Mouse (Mus musculus) Muller cell, postnatal 12 days (primary cell): ENCODE measurements at regions not wholly inside any gene's neighbourhood (a gene's known extent, or its start where the extent isn't known, plus 50 kb on each side); places are given as distances from the start of the nearest gene placed in this dataset.
A peak's percentile ranks its signal among the peaks of the same experiment; 100 is the strongest.

Experiments used
- DNase-seq: peaks from one replicate; pipeline ENCODE4 v3.0.0-alpha.2; 2015; ENCODE audit errors: inconsistent ontology term

GRCm38 (mm10) chr16:93533205-93533604 lies 70.7 kb downstream of the Setd4 start:
- no peak for DNase-seq

GRCm38 (mm10) chr16:93531937-93532336 lies 71.9 kb downstream of the Setd4 start:
- DNase-seq: no peak

DNA sequence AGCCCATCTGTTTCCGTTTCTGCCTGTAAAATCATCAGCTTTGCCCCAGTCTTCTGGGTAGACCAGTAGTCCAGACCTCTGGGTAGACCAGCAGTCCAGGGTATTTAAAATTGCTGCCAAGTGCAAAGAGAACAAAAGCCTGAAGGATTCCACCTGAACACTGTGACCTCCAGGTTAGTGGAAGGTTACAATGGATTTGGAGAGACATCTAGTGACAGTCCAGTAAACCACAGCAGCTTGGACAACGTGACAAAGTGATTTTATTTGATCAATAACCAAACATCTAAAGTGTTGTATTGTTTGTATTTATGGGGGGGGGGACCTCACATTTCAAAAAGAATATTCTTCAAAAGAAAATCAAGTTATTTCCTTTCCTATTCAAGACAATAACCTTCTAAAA lies 81.4 kb downstream of the Setd4 start:
- DNase-seq: no peak

- DNase-seq: peak; percentile 5
These were observed 83.4 kb downstream of the Setd4 start for GRCm38 (mm10) chr16:93520481-93520880.

GRCm38 (mm10) chr16:93518620-93519019 lies 85.2 kb downstream of the Setd4 start:
- no peak for DNase-seq

- DNase-seq: peak; percentile 9
These were observed 87.1 kb downstream of the Setd4 start for GRCm38 (mm10) chr16:93516793-93517192.

DNA sequence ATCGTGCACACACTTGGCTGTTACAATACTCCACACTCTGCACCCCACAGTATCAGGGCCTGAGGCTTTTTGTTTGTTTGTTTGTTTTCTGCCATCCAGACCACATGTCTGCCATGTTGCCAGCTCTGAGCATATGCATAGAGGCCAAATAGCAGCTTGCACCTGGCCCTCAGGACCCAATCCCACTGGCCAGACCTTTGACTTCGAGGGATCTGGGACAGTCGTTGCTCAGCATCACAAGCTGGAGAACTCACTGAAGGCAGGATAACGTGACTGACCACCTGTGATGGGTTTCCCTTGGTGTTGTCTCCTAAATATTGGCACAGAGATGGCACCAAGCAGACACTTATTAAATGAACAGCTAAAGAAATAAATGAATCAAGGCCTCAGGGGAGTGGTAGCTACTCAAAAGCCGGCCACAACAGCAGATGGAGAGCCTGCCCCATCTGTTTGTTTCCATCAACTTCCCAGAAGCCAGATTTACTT lies 88.4 kb downstream of the Setd4 start:
- DNase-seq: no peak

- no peak for DNase-seq
These were observed 90.2 kb downstream of the Setd4 start for GRCm38 (mm10) chr16:93513616-93514041.

DNA sequence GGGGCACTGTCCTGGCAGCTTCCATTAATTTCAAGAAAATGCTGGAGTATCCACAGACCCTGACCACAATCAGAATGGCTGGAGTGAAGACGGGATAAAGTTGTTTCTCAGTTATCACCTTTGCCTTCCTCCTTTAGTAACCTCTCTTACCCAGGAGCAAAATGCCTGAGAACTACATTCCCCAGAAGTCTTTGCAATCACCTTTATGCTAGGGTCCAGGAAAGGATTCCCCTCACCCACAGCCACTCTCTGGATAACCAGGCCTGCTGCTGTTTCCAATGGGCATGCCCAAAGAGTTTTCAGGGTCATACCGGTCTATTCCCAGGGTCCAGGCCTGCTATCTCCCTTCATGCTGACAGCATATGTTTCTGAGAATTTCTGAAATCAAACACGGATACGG lies 91.9 kb downstream of the Setd4 start:
- no peak for DNase-seq

DNA sequence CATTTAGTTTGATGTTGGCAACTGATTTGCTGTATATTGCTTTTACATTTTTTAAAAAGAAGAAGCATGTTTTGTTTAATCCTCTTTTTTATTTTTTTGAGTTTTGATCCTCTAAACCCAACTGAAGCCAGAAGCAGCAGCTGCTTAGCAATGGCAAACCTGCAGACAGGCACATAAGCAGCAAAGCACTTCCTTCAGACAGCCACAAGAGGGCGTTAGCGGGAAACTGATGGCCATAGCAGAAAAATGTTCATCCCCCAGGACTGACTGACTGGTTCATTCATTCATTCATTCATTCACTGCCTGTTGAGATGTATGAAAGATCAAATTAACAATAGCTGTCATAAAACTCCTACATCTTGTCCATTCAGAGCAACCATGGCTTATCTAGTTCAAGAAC lies 92.3 kb downstream of the Setd4 start:
- DNase-seq: no peak

GRCm38 (mm10) chr16:93498800-93499199 lies 105.1 kb downstream of the Setd4 start:
- DNase-seq: no peak

DNA sequence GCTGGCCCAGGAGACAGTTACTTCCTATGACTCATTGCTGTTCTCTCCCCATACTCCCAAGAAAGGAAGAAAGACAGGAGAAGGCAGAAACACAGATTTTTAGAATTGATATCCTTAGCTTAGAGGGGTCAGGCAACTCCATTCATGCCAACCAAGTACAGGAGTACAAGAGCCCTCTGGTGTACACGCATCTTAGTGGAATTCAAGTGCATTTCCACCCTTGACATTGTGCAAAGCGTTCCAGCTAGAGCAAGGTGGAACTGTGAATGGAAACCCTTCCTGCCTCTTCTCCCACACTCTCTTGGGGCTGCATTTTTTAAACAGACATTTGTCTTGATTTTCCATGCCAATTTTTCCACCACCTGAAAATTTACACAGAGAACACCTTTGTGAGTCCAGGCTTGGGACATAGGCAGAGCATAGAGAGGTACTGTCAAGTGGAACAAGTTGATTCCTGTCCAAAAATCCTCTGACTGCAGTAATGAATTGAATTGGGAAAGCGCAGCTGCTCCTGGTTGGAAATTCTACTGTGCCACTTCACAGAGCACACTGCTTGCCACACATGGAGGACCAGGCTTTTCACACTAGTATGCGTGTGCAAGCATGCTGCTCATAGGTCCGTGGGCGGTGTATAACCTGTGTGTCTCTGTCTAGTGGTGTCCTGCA lies 110.4 kb downstream of the Setd4 start:
- DNase-seq: peak; percentile 3

- no peak for DNase-seq
These were observed 117.0 kb downstream of the Setd4 start for GRCm38 (mm10) chr16:93486646-93487550.

DNA sequence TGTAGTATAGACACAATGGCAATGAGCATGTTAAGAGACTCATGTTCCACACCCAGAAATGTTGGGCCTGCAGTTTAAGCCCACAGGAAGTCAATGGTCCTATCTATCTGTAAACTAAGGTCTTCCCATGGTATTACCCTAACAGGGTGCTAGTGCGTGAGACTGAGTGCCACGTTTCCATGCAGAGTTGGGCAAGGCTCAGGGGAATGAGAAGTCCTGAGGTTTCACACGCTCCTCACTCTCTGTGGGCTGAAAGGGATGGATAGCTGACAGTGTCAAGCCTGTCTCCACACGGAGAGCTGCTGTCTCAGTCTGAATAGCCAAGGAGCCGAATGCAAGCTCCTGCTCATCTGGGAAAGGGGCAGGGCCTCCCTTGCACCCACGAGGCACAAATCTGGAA lies 133.9 kb downstream of the Setd4 start:
- DNase-seq: no peak

- DNase-seq: no peak
These were observed 138.1 kb downstream of the Setd4 start for GRCm38 (mm10) chr16:93465741-93466140.

GRCm38 (mm10) chr16:93464898-93465297 lies 139.0 kb downstream of the Setd4 start:
- DNase-seq: no peak

GRCm38 (mm10) chr16:93463405-93463804 lies 140.5 kb downstream of the Setd4 start:
- DNase-seq: no peak

DNA sequence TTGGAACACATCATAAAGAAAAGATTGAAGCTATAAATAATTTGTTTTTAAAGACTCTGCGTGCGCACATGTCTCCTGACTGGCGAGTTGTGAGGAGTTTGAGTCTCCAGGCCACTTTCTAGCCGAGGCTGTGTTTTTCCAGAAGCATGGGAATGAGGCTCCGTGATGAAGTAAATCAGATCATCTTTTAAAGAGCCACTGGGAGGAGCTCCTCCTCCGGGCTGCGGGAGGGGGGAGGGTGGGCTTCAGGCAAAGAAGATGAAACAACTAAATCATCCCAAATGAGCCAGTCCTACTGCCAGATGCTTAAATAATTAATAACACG lies 141.6 kb downstream of the Setd4 start:
- DNase-seq: no peak

GRCm38 (mm10) chr16:93461406-93462285 lies 142.2 kb downstream of the Setd4 start:
- no peak for DNase-seq

DNA sequence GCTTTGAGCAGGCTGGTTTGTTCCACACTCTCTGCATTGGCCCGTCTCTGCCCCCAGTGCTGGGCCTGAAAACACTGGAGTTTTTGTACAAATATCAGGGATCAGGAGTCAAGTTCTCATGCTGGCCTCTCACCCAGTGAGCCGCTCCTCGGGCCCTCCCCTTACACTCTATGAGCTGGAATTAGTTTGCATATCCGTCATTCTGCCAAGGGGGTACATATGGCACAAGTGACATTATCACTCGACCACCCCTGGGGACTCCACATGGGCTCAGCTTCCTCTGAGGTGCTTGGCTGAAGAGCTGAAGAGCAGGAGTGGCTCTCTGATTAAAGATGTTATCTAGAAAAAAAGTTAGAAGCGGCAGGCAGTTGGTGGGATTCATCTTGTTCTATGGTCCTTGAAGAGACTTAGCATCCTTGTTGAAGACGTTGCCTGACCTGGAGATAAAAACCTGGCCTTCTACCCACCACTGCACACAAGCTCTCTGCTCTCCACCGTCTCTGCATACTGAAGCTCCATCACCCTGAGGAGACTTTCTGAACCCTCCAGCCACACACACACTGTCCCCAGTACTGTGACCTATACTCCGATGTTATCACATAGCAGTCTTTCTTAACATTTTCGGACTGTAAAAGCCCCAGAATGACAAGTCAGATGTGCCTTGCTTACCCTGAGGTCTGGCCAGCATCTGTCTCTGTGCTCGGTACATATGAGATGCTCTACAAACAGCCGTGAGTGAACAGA lies 144.2 kb downstream of the Setd4 start:
- no peak for DNase-seq
